Mouse (Mus musculus): ENCODE measurements around the gene Jpt2. TPM values are rescaled to one million over a fixed set of nuclear protein-coding genes. Genes with fewer than 3 reads are reported as not detected.
"Not testable (repeated sequence)": the region's sequence is repeated elsewhere in the genome, so short reads cannot be mapped to it uniquely, and the experiment has no call there.

The Jpt2 gene
- polyA plus RNA-seq, 1 experiment from 2014 or later = 82.9 TPM

DNA sequence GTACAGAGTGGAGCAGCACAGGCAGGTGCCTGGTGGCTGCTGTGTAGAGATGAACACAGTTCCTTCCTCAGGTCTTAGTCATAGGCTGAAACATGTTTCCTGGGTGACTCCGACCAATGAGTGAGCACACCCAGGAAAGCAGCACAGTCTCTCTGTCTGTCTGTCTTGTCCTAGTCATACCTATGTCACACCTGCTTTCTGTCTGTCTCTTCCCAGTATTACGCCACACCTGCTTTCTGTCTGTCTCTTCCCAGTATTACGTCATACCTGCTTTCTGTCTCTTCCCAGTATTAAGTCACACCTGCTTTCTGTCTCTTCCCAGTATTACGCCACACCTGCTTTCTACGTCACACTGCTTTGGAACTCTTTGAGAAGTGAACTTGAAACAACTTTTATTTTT lies 12.3 kb downstream of the Jpt2 start:
- no peak overlapping the region for H3K9ac ChIP-seq (ENCODE audit: low read depth, low read length)
- H3K4me3 ChIP-seq (ENCODE audit: low read length) = no peak overlapping the region
- no peaks in the 10 kb centered on the region for H3K4me1 ChIP-seq (ENCODE audit: control insufficient read depth, insufficient read depth, low read depth, low read length)
- no peak overlapping the region for H3K4me2 ChIP-seq (ENCODE audit: low read length)
- peaks cover 37% of the 10 kb centered on the region for H3K36me3 ChIP-seq (ENCODE audit: control insufficient read depth, insufficient read depth, low read length)
- no peaks in the 10 kb centered on the region for H3K27me3 ChIP-seq (replicated peaks; ENCODE audit: control insufficient read depth, insufficient read depth, low read length)
- no peak overlapping the region for H3K27ac ChIP-seq (ENCODE audit: low read depth, low read length)
- no peak for ATAC-seq
- H3K9me3 ChIP-seq (ENCODE audit: control insufficient read depth, low read length) = no peaks in the 10 kb centered on the region
- 95% methylated on average over 5 of the region's 5 CpGs for WGBS

DNA sequence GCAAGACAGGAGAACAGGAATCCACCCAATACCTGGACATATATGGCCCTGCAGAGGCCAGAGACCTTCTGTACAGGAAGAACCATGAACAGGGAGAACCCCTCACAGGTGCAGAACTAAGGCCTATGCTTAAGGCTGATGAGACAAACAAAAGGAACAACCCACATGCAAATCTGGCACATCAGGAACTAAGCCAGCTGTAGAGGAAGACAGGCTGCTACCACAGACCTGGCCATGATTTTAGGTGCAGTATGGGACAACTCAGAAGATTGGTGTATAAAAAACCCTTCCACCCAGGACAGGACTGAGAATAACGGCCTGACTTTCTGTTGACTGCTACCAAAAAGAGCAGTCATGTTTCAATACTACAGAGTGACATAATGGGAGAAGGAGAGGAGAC lies 16.9 kb downstream of the Jpt2 start:
- H3K9me3 ChIP-seq (ENCODE audit: control insufficient read depth, low read length); H3K27me3 ChIP-seq (replicated peaks; ENCODE audit: control insufficient read depth, insufficient read depth, low read length); H3K4me3 ChIP-seq (ENCODE audit: low read length); H3K4me2 ChIP-seq (ENCODE audit: low read length); H3K9ac ChIP-seq (ENCODE audit: low read depth, low read length); H3K4me1 ChIP-seq (ENCODE audit: control insufficient read depth, insufficient read depth, low read depth, low read length); H3K27ac ChIP-seq (ENCODE audit: low read depth, low read length); ATAC-seq: not testable (repeated sequence)
- H3K36me3 ChIP-seq (ENCODE audit: control insufficient read depth, insufficient read depth, low read length) = peaks cover 31% of the 10 kb centered on the region
- WGBS = 73% methylated on average over 1 of the region's 1 CpGs

DNA sequence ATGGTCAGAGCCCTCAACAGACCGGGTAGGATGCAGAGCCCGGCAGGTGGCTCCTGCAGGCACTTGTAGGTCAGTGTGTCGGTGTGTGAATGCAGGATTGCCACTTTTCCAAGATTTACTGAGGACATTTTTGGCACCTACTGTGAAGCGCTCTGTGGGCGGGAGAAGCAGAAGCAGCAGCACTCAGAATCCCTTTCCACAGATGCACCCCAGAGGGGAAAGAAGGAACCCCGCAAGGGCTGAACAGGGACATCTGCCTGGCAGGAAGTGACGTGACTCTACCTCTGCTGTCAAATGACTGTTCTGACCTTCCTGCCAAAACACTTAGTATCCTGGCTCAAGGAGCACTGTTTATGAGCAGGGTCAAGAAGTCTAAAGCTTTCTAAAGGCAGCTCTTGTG lies 17.5 kb downstream of the Jpt2 start:
- WGBS = 83% methylated on average over 7 of the region's 7 CpGs
- H3K27me3 ChIP-seq (replicated peaks; ENCODE audit: control insufficient read depth, insufficient read depth, low read length) = no peaks in the 10 kb centered on the region

DNA sequence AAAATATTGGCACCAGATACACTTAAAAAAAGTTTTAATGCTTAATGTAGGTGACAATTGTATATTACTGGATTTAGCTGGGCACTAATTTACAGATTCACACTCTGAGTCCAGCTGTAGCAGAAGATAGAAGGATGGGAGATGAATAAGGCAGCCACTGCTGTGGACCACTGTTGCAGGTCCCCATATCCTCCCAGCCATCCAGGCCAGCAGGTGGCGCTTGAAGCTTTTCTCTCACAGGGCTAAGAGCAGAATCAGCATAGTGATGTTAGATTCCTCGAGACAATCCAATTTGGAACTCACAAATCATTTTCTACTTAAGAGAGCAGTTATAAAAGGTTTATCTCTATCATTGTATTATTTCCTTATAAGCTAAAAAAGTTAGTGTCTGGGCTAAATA lies 18.0 kb downstream of the Jpt2 start:
- not testable (repeated sequence) for H3K9me3 ChIP-seq (ENCODE audit: control insufficient read depth, low read length); H3K27me3 ChIP-seq (replicated peaks; ENCODE audit: control insufficient read depth, insufficient read depth, low read length); H3K27ac ChIP-seq (ENCODE audit: low read depth, low read length); H3K4me1 ChIP-seq (ENCODE audit: control insufficient read depth, insufficient read depth, low read depth, low read length); H3K4me2 ChIP-seq (ENCODE audit: low read length); H3K4me3 ChIP-seq (ENCODE audit: low read length); H3K9ac ChIP-seq (ENCODE audit: low read depth, low read length); ATAC-seq
- WGBS = 25% methylated on average over 2 of the region's 2 CpGs
- H3K36me3 ChIP-seq (ENCODE audit: control insufficient read depth, insufficient read depth, low read length) = peaks cover 23% of the 10 kb centered on the region

More for the DNA sequence above, 17.5 kb downstream of the Jpt2 start:
- Histone ChIP-seq H3K4me1 (ENCODE audit: control insufficient read depth, insufficient read depth, low read depth, low read length) (no peaks in the 10 kb centered on the region), H3K36me3 (ENCODE audit: control insufficient read depth, insufficient read depth, low read length) (peaks cover 29% of the 10 kb centered on the region), H3K27ac (ENCODE audit: low read depth, low read length) (no peak overlapping the region), H3K4me3 (ENCODE audit: low read length) (no peak overlapping the region), H3K9ac (ENCODE audit: low read depth, low read length) (no peak overlapping the region), H3K9me3 (ENCODE audit: control insufficient read depth, low read length) (no peaks in the 10 kb centered on the region), H3K4me2 (ENCODE audit: low read length) (no peak overlapping the region)
- ATAC-seq = no peak

DNA sequence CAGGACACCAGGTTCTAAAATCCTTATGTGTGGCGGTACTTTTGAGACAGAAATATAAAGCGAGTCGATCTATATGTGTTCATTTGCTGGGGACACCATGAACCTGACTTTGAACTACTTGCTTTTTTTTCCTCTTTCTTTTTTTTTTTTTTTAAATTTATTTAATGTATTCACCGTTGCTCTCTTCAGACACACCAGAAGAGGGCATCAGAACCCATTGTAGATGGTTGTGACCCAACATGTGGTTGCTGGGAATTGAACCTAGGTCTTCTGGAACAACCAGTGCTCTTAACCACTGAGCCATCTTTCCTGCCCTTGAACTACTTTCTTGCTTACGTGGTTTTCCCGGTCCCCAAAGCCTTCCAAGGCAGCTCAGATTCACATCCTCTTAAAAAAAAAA lies 23.2 kb downstream of the Jpt2 start:
- Histone ChIP-seq H3K4me1 (ENCODE audit: control insufficient read depth, insufficient read depth, low read depth, low read length) (peaks cover 18% of the 10 kb centered on the region), H3K27me3 (replicated peaks; ENCODE audit: control insufficient read depth, insufficient read depth, low read length) (no peaks in the 10 kb centered on the region), H3K27ac (ENCODE audit: low read depth, low read length) (peak overlapping the region; percentile 75), H3K36me3 (ENCODE audit: control insufficient read depth, insufficient read depth, low read length) (no peaks in the 10 kb centered on the region), H3K9me3 (ENCODE audit: control insufficient read depth, low read length) (no peaks in the 10 kb centered on the region), H3K4me3 (ENCODE audit: low read length) (peak overlapping the region; percentile 91), H3K9ac (ENCODE audit: low read depth, low read length) (peak overlapping the region; percentile 92), H3K4me2 (ENCODE audit: low read length) (peak overlapping the region; percentile 67)
- no peak for ATAC-seq
- 45% methylated on average over 6 of the region's 6 CpGs for WGBS

DNA sequence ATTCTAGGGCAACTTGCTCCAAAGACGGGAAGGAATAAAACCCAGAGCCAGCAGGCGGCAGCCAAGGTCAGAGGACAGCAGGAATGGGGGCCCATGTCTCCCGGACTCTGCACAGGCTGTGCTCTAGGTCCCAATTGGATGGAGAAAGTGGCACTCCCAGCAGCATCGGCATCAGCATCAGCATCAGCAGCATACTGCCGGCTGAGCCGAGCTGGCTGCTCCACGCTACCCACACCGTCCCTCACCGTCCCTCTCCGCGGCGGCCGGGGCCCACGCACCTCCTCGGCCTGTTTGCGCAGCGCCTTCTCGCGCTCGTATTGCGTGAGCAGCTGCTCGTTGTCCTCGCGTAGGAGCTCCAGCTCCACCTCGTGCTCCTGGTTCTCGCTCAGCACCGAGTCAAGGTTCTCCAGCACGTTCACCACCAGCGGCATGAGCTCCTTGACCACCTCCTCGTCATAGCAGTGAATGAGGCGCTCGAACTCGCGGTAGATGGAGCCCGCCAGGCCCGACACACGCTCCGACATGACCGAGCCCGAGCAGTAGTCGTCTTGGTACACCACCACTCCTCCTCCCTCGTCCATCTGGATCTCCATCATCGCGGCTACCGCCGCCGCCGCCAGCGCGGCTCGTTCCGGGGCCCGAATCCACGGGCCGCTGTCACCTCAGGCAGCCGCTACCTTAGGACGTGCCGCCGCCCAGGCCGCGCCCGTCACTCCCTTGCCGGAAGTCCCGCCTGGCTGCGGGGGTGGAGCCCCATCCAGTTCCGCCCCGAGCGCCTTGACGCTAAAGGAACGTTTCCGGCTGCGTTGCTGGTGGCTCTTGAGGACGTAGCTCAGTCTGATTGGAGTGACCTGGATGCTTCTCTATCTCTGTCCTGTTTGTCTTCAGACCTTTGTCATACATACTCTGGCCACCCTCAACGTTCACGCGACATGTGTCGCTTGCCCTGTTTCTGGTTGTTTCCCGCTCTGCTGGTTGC lies 23.9 kb downstream of the Jpt2 start, which contains the start of gene Mapk8ip3:
Gene Mapk8ip3 (minus strand): TSS at position 719 of the 979 bp plus-strand sequence.
- H3K36me3 ChIP-seq (ENCODE audit: control insufficient read depth, insufficient read depth, low read length) = no peaks in the 10 kb centered on the region
- no peaks in the 10 kb centered on the region for H3K9me3 ChIP-seq (ENCODE audit: control insufficient read depth, low read length)
- H3K27ac ChIP-seq (ENCODE audit: low read depth, low read length) = peak within 1 kb of the TSS; percentile 75
- H3K4me1 ChIP-seq (ENCODE audit: control insufficient read depth, insufficient read depth, low read depth, low read length) = peaks cover 18% of the 10 kb centered on the region
- H3K4me2 ChIP-seq (ENCODE audit: low read length) = peak within 1 kb of the TSS; percentile 67
- peak; percentile 99 for ATAC-seq
- under 1% methylated on average over 77 of the region's 78 CpGs for WGBS
- no peaks in the 10 kb centered on the region for H3K27me3 ChIP-seq (replicated peaks; ENCODE audit: control insufficient read depth, insufficient read depth, low read length)
- peak within 1 kb of the TSS; percentile 92 for H3K9ac ChIP-seq (ENCODE audit: low read depth, low read length)
- H3K4me3 ChIP-seq (ENCODE audit: low read length) = peak within 1 kb of the TSS; percentile 91

DNA sequence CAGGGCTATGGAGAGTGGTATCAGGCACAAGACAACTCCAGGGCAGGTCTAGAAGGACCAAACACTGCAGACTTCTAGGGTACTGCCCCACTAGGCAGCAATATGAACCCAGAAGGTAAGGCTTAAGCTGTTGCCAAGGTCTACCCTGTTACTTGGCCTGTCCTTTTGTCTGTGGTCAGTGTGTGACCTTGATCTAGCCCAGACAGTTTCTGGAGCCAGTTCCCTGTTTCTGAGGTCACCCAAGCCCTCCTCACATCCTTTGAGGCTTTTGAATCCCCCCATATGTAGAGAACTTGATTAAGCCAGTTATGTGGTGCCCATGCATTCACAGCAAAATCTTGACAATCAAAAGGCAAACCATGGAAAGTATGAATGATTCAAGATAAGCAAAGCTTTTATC lies 24.8 kb downstream of the Jpt2 start:
- Histone ChIP-seq H3K4me3 (ENCODE audit: low read length) (peak overlapping the region; percentile 91), H3K4me2 (ENCODE audit: low read length) (peak overlapping the region; percentile 67), H3K9me3 (ENCODE audit: control insufficient read depth, low read length) (no peaks in the 10 kb centered on the region), H3K4me1 (ENCODE audit: control insufficient read depth, insufficient read depth, low read depth, low read length) (peaks cover 18% of the 10 kb centered on the region), H3K27me3 (replicated peaks; ENCODE audit: control insufficient read depth, insufficient read depth, low read length) (no peaks in the 10 kb centered on the region), H3K36me3 (ENCODE audit: control insufficient read depth, insufficient read depth, low read length) (no peaks in the 10 kb centered on the region), H3K9ac (ENCODE audit: low read depth, low read length) (peak overlapping the region; percentile 92), H3K27ac (ENCODE audit: low read depth, low read length) (no peak overlapping the region)
- ATAC-seq = no peak

DNA sequence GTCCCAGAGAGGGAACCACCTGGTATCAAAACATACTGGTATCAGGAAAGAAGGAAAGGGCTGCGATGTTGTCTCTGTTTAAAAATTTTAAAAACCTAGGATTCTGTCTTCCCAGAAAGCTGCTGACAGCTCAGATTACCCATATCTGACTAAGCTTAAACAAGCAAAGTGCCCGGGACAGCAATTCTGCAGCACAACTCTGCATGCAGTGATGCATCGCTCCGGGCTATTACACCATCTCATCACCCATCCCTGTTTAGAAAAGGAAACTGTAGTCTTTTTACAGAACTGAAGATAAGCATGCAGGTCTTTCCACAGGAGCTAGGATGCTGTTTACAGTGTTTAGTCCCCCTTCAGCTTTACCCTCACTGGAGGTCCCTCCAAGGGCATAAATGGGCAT lies 25.6 kb downstream of the Jpt2 start:
- Histone ChIP-seq H3K4me3 (ENCODE audit: low read length) (peak overlapping the region; percentile 91), H3K9ac (ENCODE audit: low read depth, low read length) (peak overlapping the region; percentile 92; the same call in 1 of the 2 replicates), H3K27me3 (replicated peaks; ENCODE audit: control insufficient read depth, insufficient read depth, low read length) (no peaks in the 10 kb centered on the region), H3K27ac (ENCODE audit: low read depth, low read length) (no peak overlapping the region), H3K4me2 (ENCODE audit: low read length) (peak overlapping the region; percentile 67), H3K36me3 (ENCODE audit: control insufficient read depth, insufficient read depth, low read length) (no peaks in the 10 kb centered on the region), H3K4me1 (ENCODE audit: control insufficient read depth, insufficient read depth, low read depth, low read length) (peaks cover 18% of the 10 kb centered on the region), H3K9me3 (ENCODE audit: control insufficient read depth, low read length) (no peaks in the 10 kb centered on the region)
- 91% methylated on average over 4 of the region's 4 CpGs for WGBS
- ATAC-seq = no peak

DNA sequence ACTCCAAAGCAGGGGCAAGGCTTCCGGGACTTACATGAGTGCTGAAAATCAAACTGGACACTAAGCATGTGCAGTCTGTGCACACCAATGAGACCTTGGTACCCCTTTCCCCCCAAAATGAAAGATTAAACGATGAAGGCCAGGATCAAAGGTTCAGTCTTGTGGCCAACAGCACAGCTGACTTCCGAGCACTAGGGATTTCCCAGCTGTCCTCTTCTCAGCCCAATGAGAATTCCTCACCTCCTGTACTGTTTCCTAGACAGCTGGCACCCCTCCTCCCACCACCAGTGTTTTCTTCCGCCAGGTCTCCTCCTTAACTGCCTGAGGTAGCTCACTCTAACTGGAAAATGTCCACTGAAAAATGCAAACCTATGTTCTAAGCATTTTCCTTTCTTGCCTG lies 27.3 kb downstream of the Jpt2 start:
- no peak overlapping the region for H3K4me3 ChIP-seq (ENCODE audit: low read length)
- WGBS = 70% methylated on average over 4 of the region's 4 CpGs
- ATAC-seq = no peak

More for the DNA sequence above, 27.3 kb downstream of the Jpt2 start:
- Histone ChIP-seq H3K9me3 (ENCODE audit: control insufficient read depth, low read length) (no peaks in the 10 kb centered on the region), H3K4me1 (ENCODE audit: control insufficient read depth, insufficient read depth, low read depth, low read length) (peaks cover 18% of the 10 kb centered on the region), H3K27me3 (replicated peaks; ENCODE audit: control insufficient read depth, insufficient read depth, low read length) (no peaks in the 10 kb centered on the region), H3K9ac (ENCODE audit: low read depth, low read length) (no peak overlapping the region), H3K27ac (ENCODE audit: low read depth, low read length) (no peak overlapping the region), H3K36me3 (ENCODE audit: control insufficient read depth, insufficient read depth, low read length) (0 out of 2 replicates have a peak, but pooled peaks cover 2% of the 10 kb centered on the region), H3K4me2 (ENCODE audit: low read length) (no peak overlapping the region)
